Mouse (Mus musculus): Measurements from ENCODE around the gene Csrnp1. TPM values are rescaled to one million over a fixed set of nuclear protein-coding genes. Genes with fewer than 3 reads are reported as not detected.
"Not testable (repeated sequence)": the region's sequence is repeated elsewhere in the genome, so short reads cannot be mapped to it uniquely, and the experiment has no call there.

Gene Csrnp1
- polyA plus RNA-seq, 1 experiment from 2014 or later: 4.6 TPM

- peaks cover 38% of the 10 kb centered on the region for H3K27me3 ChIP-seq (ENCODE audit: insufficient read depth, poor library complexity, severe bottlenecking)
- no peaks in the 10 kb centered on the region for H3K36me3 ChIP-seq
- 75% methylated on average over 11 of the region's 11 CpGs for WGBS
- H3K27ac ChIP-seq: no peak overlapping the region
- H3K4me3 ChIP-seq: no peak overlapping the region
- peaks cover 51% of the 10 kb centered on the region for H3K4me1 ChIP-seq (replicated peaks)
- DNase-seq (ENCODE audit: low spot score): no peak
- H3K9me3 ChIP-seq: no peaks in the 10 kb centered on the region
Observed at GRCm38 (mm10) chr9:120013251-120013820, 28.9 kb upstream of the Csrnp1 start.

GRCm38 (mm10) chr9:120012781-120013180, 28.3 kb upstream of the Csrnp1 start:
- Histone ChIP-seq H3K4me1 (replicated peaks) (peaks cover 51% of the 10 kb centered on the region), H3K36me3 (no peaks in the 10 kb centered on the region), H3K9me3 (no peaks in the 10 kb centered on the region), H3K27me3 (ENCODE audit: insufficient read depth, poor library complexity, severe bottlenecking) (peaks cover 38% of the 10 kb centered on the region), H3K4me3 (no peak overlapping the region), H3K27ac (no peak overlapping the region)
- 81% methylated on average over 5 of the region's 5 CpGs for WGBS
- no peak for DNase-seq (ENCODE audit: low spot score)

- not testable (repeated sequence) for DNase-seq (ENCODE audit: low spot score); H3K36me3 ChIP-seq; H3K4me3 ChIP-seq; H3K9me3 ChIP-seq; H3K27ac ChIP-seq
- Histone ChIP-seq H3K4me1 (replicated peaks) (peaks cover 48% of the 10 kb centered on the region), H3K27me3 (ENCODE audit: insufficient read depth, poor library complexity, severe bottlenecking) (peaks cover 38% of the 10 kb centered on the region)
- WGBS: 86% methylated on average over 6 of the region's 6 CpGs
Observed at GRCm38 (mm10) chr9:120012161-120012560, 27.7 kb upstream of the Csrnp1 start.

- H3K27me3 ChIP-seq (ENCODE audit: insufficient read depth, poor library complexity, severe bottlenecking): peaks cover 38% of the 10 kb centered on the region
- peak overlapping the region; percentile 64 for H3K4me3 ChIP-seq
- 2% methylated on average over 10 of the region's 10 CpGs for WGBS
- H3K9me3 ChIP-seq: no peaks in the 10 kb centered on the region
- H3K27ac ChIP-seq: peak overlapping the region; percentile 76
- H3K36me3 ChIP-seq: no peaks in the 10 kb centered on the region
- peak; percentile 72 for DNase-seq (ENCODE audit: low spot score)
- peaks cover 42% of the 10 kb centered on the region for H3K4me1 ChIP-seq (replicated peaks)
Observed at GRCm38 (mm10) chr9:120011533-120011932, 27.1 kb upstream of the Csrnp1 start.

- 2% methylated on average over 60 of the region's 60 CpGs for WGBS
Observed at GRCm38 (mm10) chr9:120010781-120011511, 26.5 kb upstream of the Csrnp1 start.

GRCm38 (mm10) chr9:120009871-120010270, 25.4 kb upstream of the Csrnp1 start:
- no peak overlapping the region for H3K4me3 ChIP-seq

More at GRCm38 (mm10) chr9:120010781-120011511, 26.5 kb upstream of the Csrnp1 start:
- Histone ChIP-seq H3K9me3 (no peaks in the 10 kb centered on the region), H3K36me3 (no peaks in the 10 kb centered on the region), H3K4me1 (replicated peaks) (peaks cover 38% of the 10 kb centered on the region), H3K27me3 (ENCODE audit: insufficient read depth, poor library complexity, severe bottlenecking) (peaks cover 38% of the 10 kb centered on the region), H3K4me3 (peak overlapping the region; percentile 64), H3K27ac (peak overlapping the region; percentile 76)
- peak; percentile 94 for DNase-seq (ENCODE audit: low spot score)

GRCm38 (mm10) chr9:120009226-120009841, 24.9 kb upstream of the Csrnp1 start:
- Histone ChIP-seq H3K4me3 (no peak overlapping the region), H3K27me3 (ENCODE audit: insufficient read depth, poor library complexity, severe bottlenecking) (peaks cover 33% of the 10 kb centered on the region), H3K9me3 (no peaks in the 10 kb centered on the region), H3K36me3 (no peaks in the 10 kb centered on the region), H3K4me1 (replicated peaks) (peaks cover 27% of the 10 kb centered on the region), H3K27ac (no peak overlapping the region)
- DNase-seq (ENCODE audit: low spot score): no peak
- WGBS: 82% methylated on average over 7 of the region's 7 CpGs

More at GRCm38 (mm10) chr9:120009871-120010270, 25.4 kb upstream of the Csrnp1 start:
- WGBS: 94% methylated on average over 3 of the region's 3 CpGs
- H3K4me1 ChIP-seq (replicated peaks): peaks cover 32% of the 10 kb centered on the region
- H3K27ac ChIP-seq: no peak overlapping the region
- DNase-seq (ENCODE audit: low spot score): no peak
- no peaks in the 10 kb centered on the region for H3K9me3 ChIP-seq
- H3K27me3 ChIP-seq (ENCODE audit: insufficient read depth, poor library complexity, severe bottlenecking): peaks cover 37% of the 10 kb centered on the region
- H3K36me3 ChIP-seq: no peaks in the 10 kb centered on the region

- H3K4me3 ChIP-seq: no peak overlapping the region
- WGBS: 91% methylated on average over 1 of the region's 1 CpGs
- no peaks in the 10 kb centered on the region for H3K36me3 ChIP-seq
- H3K27ac ChIP-seq: no peak overlapping the region
- H3K9me3 ChIP-seq: no peaks in the 10 kb centered on the region
- no peak for DNase-seq (ENCODE audit: low spot score)
- peaks cover 25% of the 10 kb centered on the region for H3K4me1 ChIP-seq (replicated peaks)
- H3K27me3 ChIP-seq (ENCODE audit: insufficient read depth, poor library complexity, severe bottlenecking): peaks cover 23% of the 10 kb centered on the region
Observed at GRCm38 (mm10) chr9:120007833-120008232, 23.4 kb upstream of the Csrnp1 start.

- Histone ChIP-seq H3K27me3 (ENCODE audit: insufficient read depth, poor library complexity, severe bottlenecking) (peaks cover 24% of the 10 kb centered on the region; the same call in 1 of the 2 replicates), H3K27ac (no peak overlapping the region), H3K9me3 (no peaks in the 10 kb centered on the region), H3K4me3 (no peak overlapping the region), H3K4me1 (replicated peaks) (peaks cover 30% of the 10 kb centered on the region), H3K36me3 (no peaks in the 10 kb centered on the region)
- WGBS: 68% methylated on average over 3 of the region's 3 CpGs
- DNase-seq (ENCODE audit: low spot score): no peak
Observed at GRCm38 (mm10) chr9:120005936-120006335, 21.5 kb upstream of the Csrnp1 start.

- no peak for DNase-seq (ENCODE audit: low spot score)
- no peak overlapping the region for H3K27ac ChIP-seq
- peaks cover 24% of the 10 kb centered on the region for H3K4me1 ChIP-seq (replicated peaks)
- H3K27me3 ChIP-seq (ENCODE audit: insufficient read depth, poor library complexity, severe bottlenecking): peaks cover 18% of the 10 kb centered on the region; the same call in 1 of the 2 replicates
- H3K9me3 ChIP-seq: no peaks in the 10 kb centered on the region
- H3K36me3 ChIP-seq: no peaks in the 10 kb centered on the region
- WGBS: 77% methylated on average over 5 of the region's 5 CpGs
- H3K4me3 ChIP-seq: no peak overlapping the region
Observed at GRCm38 (mm10) chr9:120002893-120003292, 18.4 kb upstream of the Csrnp1 start.

GRCm38 (mm10) chr9:120001945-120002725, 17.7 kb upstream of the Csrnp1 start:
- no peaks in the 10 kb centered on the region for H3K36me3 ChIP-seq
- peaks cover 24% of the 10 kb centered on the region for H3K4me1 ChIP-seq (replicated peaks)
- H3K9me3 ChIP-seq: no peaks in the 10 kb centered on the region
- DNase-seq (ENCODE audit: low spot score): peak; percentile 83
- peaks cover 18% of the 10 kb centered on the region; the same call in 1 of the 2 replicates for H3K27me3 ChIP-seq (ENCODE audit: insufficient read depth, poor library complexity, severe bottlenecking)
- 11% methylated on average over 31 of the region's 31 CpGs for WGBS
- peak overlapping the region; percentile 54 for H3K4me3 ChIP-seq
- H3K27ac ChIP-seq: peak overlapping the region; percentile 84

GRCm38 (mm10) chr9:120000761-120001160, 16.3 kb upstream of the Csrnp1 start:
- H3K4me1 ChIP-seq (replicated peaks): peaks cover 21% of the 10 kb centered on the region
- DNase-seq (ENCODE audit: low spot score): no peak
- no peaks in the 10 kb centered on the region for H3K9me3 ChIP-seq
- WGBS: 82% methylated on average over 5 of the region's 5 CpGs
- peaks cover 18% of the 10 kb centered on the region; the same call in 1 of the 2 replicates for H3K27me3 ChIP-seq (ENCODE audit: insufficient read depth, poor library complexity, severe bottlenecking)
- H3K27ac ChIP-seq: no peak overlapping the region
- H3K36me3 ChIP-seq: no peaks in the 10 kb centered on the region
- no peak overlapping the region for H3K4me3 ChIP-seq
